Mouse (Mus musculus) liver, embryonic 14.5 days (tissue): ENCODE measurements around the gene Cldn24.
"Not testable (repeated sequence)": the region's sequence is repeated elsewhere in the genome, so short reads cannot be mapped to it uniquely, and the experiment has no call there.

ENCODE experiments used
- CTCF ChIP-seq: IDR thresholded peaks from 2 replicates; pipeline ENCODE4 v1.5.1; 2016; ENCODE audit warnings: antibody characterized with exemption, low read depth, control low read depth
- EP300 ChIP-seq: IDR thresholded peaks from 2 replicates; pipeline ENCODE4 v1.6.1; 2016; ENCODE audit warnings: antibody characterized with exemption, low read depth

DNA sequence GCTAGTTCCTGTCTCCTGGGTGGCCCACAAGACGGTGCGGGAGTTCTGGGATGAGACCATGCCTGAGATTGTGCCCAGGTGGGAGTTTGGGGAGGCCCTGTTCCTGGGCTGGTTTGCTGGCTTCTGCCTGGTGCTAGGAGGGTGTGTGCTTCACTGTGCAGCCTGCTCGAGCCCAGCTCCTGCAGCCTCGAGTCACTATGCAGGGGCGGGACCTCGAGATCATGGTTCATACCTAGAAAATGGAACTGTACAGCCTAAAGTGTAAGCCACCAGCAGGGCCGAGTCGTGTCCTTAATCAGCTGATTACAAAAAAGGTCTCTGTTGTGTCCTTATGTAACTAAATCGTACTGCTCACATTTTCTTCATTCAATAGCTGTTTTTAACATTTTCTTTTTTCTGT lies 598 bp downstream of the Cldn24 start:
- TF ChIP-seq EP300, CTCF: not testable (repeated sequence)
